Mouse (Mus musculus) kidney, embryonic 14.5 days (tissue): ENCODE results near the gene 1700001L19Rik. TPM values are rescaled to one million over a fixed set of nuclear protein-coding genes. Genes with fewer than 3 reads are reported as not detected.

Experiments
- polyA plus RNA-seq: library from polyadenylated mRNA; unstranded; fragments of >200 nt; fragmentation: Nextera tagmentation; extraction: Ambion mirVana; gene quantifications from 2 replicates; pipeline ENCODE4 v1.2.1, GENCODE M21; 2014

1700001L19Rik gene
- polyA plus RNA-seq, 1 experiment from 2014 or later, result 0.27 TPM

Other genes with a start within 250 kb of the 1700001L19Rik start
- gene Mtrr, start 15.3 kb upstream of the 1700001L19Rik start, polyA plus RNA-seq, result 15.3 and 24.8 TPM in 2 replicates
- 34.1 and 40.1 TPM in 2 replicates for gene Fastkd3, start 15.2 kb upstream of the 1700001L19Rik start, polyA plus RNA-seq